Mouse (Mus musculus) heart, postnatal 36 days (tissue): Measurements from ENCODE around the gene Cux1. TPM values are rescaled to one million over a fixed set of nuclear protein-coding genes. Genes with fewer than 3 reads are reported as not detected.

ENCODE experiments used
- DNase-seq, 2 experiments: peaks; one replicate each; pipeline ENCODE4 v3.0.0; 2021 to 2022
- intact Hi-C: fragments of 180-260 bp; cut with DNase I; formaldehyde crosslinking; loops from one replicate; pipeline ENCODE4 v1.15.1; 2025
- total RNA-seq, 2 experiments: library from RNA; stranded (reverse); gene quantifications; 2 replicates each; pipeline ENCODE4 v1.2.3; 2021

The Cux1 gene
- total RNA-seq, 2 experiments from 2014 or later, result 93.1 to 99.6 TPM

DNA sequence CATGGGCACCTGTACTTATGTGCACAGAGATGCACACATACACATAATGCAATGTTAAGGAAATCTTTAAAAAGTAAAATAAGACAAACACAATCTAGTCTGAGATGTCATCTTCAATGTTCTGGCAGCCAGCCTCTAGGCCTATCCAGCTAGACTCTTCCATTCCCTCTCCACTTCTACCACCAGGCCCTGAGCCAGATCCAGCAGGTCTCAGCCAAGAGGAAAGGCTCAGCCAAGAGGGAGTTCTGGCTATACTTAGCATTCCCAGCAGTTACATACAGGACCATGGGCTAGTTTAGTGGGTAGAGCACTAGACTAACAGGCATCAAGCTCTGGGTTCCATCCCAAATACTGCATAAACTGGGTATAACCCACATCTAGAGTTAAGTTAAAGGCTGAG is 26.3 kb downstream of the Cux1 start:
- intact Hi-C loops, result no loop called here
- peak; percentile 78 to 79 for DNase-seq

DNA sequence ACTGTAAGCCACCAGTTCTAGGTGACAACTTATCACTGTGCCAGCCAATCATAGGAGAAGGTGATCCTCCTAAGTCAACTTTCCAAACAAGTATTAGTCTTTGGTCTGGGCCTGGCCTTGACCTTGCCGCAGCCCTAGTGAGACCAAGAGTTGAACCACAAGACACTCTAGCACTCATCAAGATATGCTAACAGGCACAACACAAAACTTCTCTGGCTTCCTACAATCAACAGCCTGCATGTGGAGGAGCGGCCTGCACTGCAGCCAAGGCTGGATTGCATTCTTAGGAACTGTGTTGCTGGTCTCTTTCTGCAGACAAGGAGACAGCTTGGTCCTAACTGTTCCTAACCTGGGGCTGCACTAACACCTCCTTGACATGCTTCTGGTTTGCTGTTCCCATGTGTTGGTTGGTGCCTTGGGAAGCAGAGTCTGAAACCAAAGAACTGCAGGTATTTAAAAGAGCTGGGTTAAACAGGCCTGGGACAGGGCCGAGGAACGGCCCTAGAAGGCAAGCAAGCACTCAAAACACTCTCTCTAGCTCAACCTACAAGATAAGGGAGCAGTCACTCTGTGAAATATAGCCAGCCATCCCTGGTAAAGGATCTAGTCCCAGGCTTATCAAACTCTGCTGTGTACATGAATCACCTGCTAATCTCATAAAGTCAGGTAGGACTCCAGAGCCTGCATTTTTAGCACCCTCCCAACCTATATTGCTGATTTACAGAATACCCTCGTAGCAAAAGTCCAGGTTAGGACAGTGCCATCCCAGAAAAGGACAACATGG is 27.0 kb downstream of the Cux1 start:
- intact Hi-C loops, result no loop called here
- no peak for DNase-seq

- no peak for DNase-seq
- intact Hi-C loops, result no loop called here
Observed at GRCm38 (mm10) chr5:136536753-136537152, 30.5 kb downstream of the Cux1 start.

DNA sequence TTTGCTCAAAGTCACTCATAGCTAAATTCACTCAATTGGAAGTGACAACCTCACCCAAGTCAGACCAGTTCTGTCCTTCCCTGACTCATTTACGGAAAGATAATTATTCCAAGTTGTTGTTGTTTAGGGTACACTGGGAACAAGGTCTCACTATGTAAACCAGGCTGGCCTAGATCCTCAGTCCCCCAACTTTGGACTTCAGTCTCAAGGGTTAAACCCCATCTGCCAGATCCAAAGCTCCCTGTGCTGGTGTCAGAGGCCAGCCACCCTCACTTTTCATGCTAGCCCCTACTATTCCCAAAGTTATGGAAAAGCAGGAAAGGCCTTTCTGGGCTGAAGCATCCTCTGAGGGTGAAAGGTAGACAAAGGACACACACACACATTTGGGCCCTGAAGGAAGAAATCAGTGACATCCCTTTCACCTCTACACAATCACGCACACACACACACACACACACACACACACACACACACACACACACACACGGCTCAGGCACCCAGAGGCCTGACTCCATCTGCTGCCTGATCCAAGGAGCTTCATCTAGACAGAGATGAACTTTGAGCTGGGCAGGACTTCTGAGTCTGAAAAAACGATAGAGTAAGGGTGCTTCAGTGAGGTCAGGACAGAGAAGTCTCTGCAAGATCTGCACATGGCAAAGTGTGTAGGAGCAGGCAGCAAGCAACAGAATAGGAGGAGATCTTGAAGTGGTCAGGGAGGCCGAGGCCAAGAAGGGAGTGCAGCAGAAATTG is 31.1 kb downstream of the Cux1 start:
- intact Hi-C loops, result no loop called here

GRCm38 (mm10) chr5:136535204-136535603 is 32.1 kb downstream of the Cux1 start:
- intact Hi-C loops, result no loop called here
- no peak for DNase-seq

More for the DNA sequence above, 31.1 kb downstream of the Cux1 start:
- DNase-seq, result no peak

DNA sequence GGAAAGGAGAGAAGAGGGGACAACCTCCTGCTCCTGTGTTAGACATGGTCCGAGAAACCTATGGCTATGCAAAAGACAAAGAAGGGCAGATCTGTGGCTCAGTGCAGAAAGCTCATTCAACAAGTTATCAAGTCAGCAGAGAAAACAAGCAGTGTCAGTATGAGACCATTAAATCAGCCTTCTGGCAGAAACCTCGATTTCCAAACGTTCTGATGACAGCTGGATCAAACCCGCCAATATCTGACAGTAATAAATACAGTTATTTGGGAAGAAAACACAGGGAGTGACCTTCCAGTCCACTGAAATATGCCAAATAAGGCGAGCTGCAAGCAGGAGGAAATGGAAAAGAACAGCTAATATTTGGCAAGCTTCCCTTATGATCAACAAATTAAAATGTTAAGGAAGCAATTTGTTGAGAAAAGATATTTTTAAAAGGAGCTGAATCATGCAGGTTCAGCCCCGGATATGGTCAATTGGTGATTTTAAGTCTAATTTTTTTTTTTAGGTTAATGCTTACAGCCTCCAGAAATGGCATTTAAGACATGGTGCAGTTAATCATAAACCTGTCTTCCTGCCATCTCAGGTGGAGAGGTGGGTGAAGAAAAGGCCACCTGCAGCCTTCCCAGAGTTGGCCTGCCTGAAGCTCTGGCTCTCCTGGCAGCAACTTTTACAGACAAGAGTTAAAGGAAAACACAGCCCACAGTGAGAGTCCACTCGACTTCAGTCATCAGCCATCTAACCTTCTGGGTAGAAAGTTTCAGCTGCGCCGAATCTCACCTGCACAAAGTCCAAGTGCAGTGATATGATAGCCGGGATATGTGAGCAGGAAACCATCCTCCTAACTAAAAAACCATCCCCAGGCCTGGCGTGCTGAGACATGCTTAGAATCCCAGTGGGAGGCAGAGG is 33.7 kb downstream of the Cux1 start:
- no peak for DNase-seq
- intact Hi-C loops, result no loop called here

GRCm38 (mm10) chr5:136531674-136532365 is 35.5 kb downstream of the Cux1 start:
- intact Hi-C loops, result no loop called here
- DNase-seq, result no peak

- DNase-seq, result peak in 1 of 2 experiments; percentile 35
- intact Hi-C loops, result no loop called here
Observed at GRCm38 (mm10) chr5:136530931-136531330, 36.4 kb downstream of the Cux1 start.

DNA sequence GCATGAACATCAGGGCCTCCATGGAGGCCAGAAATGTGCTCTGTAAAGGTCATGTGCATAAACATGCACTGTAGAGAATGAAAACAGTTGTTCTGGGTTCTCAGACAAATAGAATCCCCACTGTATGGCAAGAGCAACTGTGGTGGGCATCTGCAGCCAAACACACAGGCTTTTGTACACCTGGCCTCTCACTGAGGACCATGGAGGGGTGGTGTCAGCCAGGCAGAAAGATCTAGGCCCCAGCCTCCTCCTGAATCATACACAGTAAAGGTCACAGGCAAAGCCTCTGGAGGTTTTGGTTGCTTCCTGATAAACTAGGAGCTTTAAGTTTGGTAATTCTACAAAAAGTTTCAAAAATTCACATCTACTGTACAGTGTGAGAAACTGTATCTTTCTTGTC is 38.1 kb downstream of the Cux1 start:
- DNase-seq, result no peak
- intact Hi-C loops, result no loop called here

DNA sequence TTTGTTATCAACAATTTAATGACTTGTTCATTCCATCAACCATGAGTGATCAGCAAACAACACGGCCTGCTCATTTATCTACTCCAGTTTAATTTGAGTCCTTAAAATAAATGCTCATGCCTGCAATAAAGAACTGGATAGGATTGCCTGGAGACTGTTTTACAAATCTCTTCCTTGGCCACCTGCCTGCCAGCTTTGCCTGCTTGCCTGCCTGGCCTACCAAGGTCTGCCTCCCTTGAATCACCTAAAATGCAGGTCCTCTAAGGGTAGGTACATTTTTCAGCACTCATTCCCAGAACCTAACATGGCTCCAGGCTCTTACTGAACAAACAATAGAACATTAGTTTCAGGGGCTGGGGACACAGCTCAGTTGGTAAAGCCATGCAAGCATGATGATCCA is 39.4 kb downstream of the Cux1 start:
- intact Hi-C loops, result no loop called here
- no peak for DNase-seq

DNA sequence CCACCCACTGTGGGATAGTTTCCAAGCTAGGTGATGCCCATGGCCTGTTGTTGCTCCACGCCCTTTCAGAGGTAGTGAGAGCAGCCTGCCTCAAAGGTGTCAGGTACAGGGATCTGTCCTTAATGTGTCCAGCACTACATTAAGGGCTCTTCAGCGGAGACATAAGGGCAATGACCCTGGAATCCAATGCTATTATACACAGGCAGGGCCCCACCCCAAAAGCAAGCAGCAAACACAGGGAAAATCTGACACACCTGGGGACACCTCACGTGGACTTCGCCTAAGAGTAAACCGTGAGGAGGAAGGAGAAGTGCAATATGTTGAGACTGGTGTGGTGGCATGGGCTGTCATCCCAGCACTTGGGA is 40.8 kb downstream of the Cux1 start:
- intact Hi-C loops, result no loop called here

GRCm38 (mm10) chr5:136525896-136526544 is 41.3 kb downstream of the Cux1 start:
- DNase-seq, result no peak
- intact Hi-C loops, result no loop called here

More for the DNA sequence above, 40.8 kb downstream of the Cux1 start:
- DNase-seq, result no peak

GRCm38 (mm10) chr5:136522843-136523463 is 44.3 kb downstream of the Cux1 start:
- intact Hi-C loops, result no loop called here
- DNase-seq, result no peak

- no peak for DNase-seq
- intact Hi-C loops, result no loop called here
Observed at GRCm38 (mm10) chr5:136521656-136522055, 45.6 kb downstream of the Cux1 start.

DNA sequence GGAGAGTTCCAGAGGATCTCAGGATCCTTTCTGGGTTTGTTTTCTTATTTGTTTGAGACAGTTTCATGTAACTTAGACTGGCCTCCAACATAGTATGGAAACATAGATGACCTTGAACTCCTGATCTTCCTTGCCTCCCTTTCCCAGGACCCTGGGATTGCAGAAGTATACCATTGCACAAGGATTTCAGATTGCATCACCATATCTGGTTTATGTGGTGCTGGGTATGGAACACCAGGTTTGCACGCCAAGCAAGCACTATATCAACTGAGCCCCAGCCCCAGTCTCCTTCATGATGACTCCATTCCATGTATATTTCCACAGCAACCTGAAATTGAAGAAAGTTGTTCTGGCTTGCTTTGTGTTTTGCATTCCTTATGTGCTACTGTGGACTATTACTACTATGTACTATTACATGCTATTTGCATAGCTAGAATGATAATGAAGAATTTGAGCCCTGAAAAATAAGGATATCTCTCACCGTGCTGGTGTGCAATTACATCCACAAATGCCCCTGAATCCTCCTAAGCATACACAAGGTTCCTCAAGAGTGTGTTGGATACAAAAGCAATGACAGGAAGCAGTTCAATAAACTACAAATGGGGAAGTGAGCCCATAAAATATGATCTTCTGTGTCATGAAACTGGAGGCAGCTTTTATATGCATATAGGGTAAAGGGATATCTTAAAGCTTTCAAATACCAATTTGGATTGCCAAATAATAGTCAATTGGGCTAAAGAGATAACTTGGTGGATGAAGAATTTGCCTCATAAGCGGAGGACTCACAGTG is 48.4 kb downstream of the Cux1 start:
- intact Hi-C loops, result no loop called here
- DNase-seq, result no peak

DNA sequence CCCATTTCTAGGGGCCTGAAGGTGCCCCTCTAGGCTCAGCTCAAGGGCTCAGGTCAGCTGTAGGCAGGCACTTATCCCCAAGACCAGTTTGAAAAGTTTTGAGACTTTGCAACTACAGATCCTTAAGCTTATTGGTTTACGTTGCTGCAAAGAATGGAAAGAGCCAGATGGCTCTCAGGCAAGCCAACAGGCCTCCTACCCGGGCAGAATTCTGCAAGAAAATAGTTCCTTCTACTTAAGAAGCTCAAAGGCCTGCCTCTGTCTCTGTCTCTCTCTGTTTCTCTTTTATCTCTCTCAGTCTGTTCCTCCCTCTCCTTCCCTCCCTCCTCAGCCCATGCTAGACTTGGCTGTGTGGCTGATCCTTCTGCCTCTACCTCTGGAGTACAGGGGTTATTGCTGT is 49.8 kb downstream of the Cux1 start:
- intact Hi-C loops, result no loop called here
- DNase-seq, result no peak

DNA sequence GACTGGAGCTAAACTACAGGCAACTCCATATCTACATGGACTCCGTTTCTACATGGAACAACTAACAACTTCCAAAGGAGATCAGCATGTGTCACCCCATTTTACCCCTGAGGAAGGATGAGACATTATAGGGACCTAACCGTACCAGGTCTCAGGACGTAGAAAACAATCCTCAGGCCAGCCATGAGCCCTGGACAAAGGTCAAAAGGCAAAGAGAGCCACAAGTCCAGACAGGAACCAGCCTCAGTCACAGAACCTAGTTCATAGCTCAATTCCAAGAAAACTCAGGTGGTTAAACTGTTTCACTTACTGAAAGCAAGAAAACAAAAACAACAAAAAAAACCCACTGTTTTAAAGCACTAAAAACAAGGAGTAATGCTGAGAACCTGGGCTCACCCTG is 50.7 kb downstream of the Cux1 start:
- DNase-seq, result no peak

GRCm38 (mm10) chr5:136514049-136514677 is 53.1 kb downstream of the Cux1 start:
- intact Hi-C loops, result no loop called here
- no peak for DNase-seq

More for the DNA sequence above, 50.7 kb downstream of the Cux1 start:
- intact Hi-C loops, result no loop called here
